Mouse (Mus musculus): ENCODE measurements around the gene Traf7. TPM values are rescaled to one million over a fixed set of nuclear protein-coding genes. Genes with fewer than 3 reads are reported as not detected.

Gene Traf7
- polyA plus RNA-seq, 1 experiment, result 112 TPM

DNA sequence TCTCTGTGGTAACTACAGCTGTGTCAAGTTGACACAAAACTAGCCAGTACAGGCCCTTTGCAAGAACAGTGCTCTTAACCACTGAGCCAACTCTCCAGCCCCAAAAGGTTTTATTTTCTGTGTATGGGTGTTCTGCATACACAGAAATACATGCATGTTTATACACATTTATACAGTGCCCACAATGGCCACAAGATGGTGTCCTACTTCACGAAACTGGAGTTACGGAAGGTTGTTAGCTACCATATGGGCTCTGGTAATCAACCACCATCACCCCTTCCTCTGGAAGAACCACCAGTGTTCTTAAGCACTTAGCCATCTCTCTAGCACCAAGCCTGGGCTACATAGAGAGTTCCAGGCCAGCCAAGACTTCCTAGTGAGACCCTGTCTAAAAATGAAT is 66.2 kb downstream of the Traf7 start:
- no peaks in the 10 kb centered on the region for H3K79me2 ChIP-seq (ENCODE audit: control insufficient read depth, insufficient read depth)
- H3K4me3 ChIP-seq, result no peak overlapping the region
- no peaks in the 10 kb centered on the region for H3K36me3 ChIP-seq (ENCODE audit: control insufficient read depth, insufficient read depth)
- no peaks in the 10 kb centered on the region for H3K27me3 ChIP-seq (ENCODE audit: control insufficient read depth, insufficient read depth, insufficient read length)
- H3ac ChIP-seq (ENCODE audit: control insufficient read depth, insufficient read length), result no peak overlapping the region
- H3K4me2 ChIP-seq (ENCODE audit: low read depth), result no peak overlapping the region
- TF ChIP-seq REST (IDR thresholded peaks at IDR 0.05; ENCODE audit: insufficient read depth, insufficient read length), result no peak
- TF ChIP-seq POLR2AphosphoS2 (IDR thresholded peaks at IDR 0.05; ENCODE audit: insufficient read length, low read depth), result no peak
- TF ChIP-seq MYOG (IDR thresholded peaks at IDR 0.05; ENCODE audit: control insufficient read depth in 1 of 3, insufficient read depth in 1 of 3, insufficient read length in 2 of 3, low read depth in 2 of 3), result no peak
- TF ChIP-seq MAX (IDR thresholded peaks at IDR 0.05; ENCODE audit: low read depth), result no peak
- TF ChIP-seq SRF (IDR thresholded peaks at IDR 0.05; ENCODE audit: control insufficient read depth, insufficient read length, low read depth), result no peak
- TF ChIP-seq MYOD1 (IDR thresholded peaks at IDR 0.05; ENCODE audit: control insufficient read depth in 1 of 3, insufficient read length in 2 of 3, low read depth in 2 of 3), result no peak
- no peak for TF ChIP-seq TCF12 (IDR thresholded peaks at IDR 0.05; ENCODE audit: insufficient read depth, poor library complexity, severe bottlenecking)

Other genes starting within 250 kb of the Traf7 start
- not detected for gene Abca17, start 176.9 kb downstream of the Traf7 start, polyA plus RNA-seq (2012; fragmentation: generic; extraction: Trizol)
- 1.4 TPM for gene Abca3, start 176.0 kb downstream of the Traf7 start, polyA plus RNA-seq (2012; fragmentation: generic; extraction: Trizol)
- gene Rnps1, start 113.4 kb downstream of the Traf7 start, polyA plus RNA-seq (2012; fragmentation: generic; extraction: Trizol), result 53.7 TPM
- 52.6 TPM for gene Eci1, start 101.3 kb downstream of the Traf7 start, polyA plus RNA-seq (2012; fragmentation: generic; extraction: Trizol)
- gene Dnase1l2, start 84.8 kb downstream of the Traf7 start, polyA plus RNA-seq (2012; fragmentation: generic; extraction: Trizol), result 1.0 TPM
- gene E4f1, start 57.6 kb downstream of the Traf7 start, polyA plus RNA-seq (2012; fragmentation: generic; extraction: Trizol), result 18.7 TPM
- gene Pgp, start 57.5 kb downstream of the Traf7 start, polyA plus RNA-seq (2012; fragmentation: generic; extraction: Trizol), result 53.7 TPM
- gene Bricd5, start 54.1 kb downstream of the Traf7 start, polyA plus RNA-seq (2012; fragmentation: generic; extraction: Trizol), result 0.53 TPM
- 16.5 TPM for gene Mlst8, start 48.9 kb downstream of the Traf7 start, polyA plus RNA-seq (2012; fragmentation: generic; extraction: Trizol)
- 0.16 TPM for gene Caskin1, start 39.3 kb downstream of the Traf7 start, polyA plus RNA-seq (2012; fragmentation: generic; extraction: Trizol)
- 0.35 TPM for gene Rab26, start 6.3 kb upstream of the Traf7 start, polyA plus RNA-seq (2012; fragmentation: generic; extraction: Trizol)
- gene Pkd1, start 21.9 kb upstream of the Traf7 start, polyA plus RNA-seq (2012; fragmentation: generic; extraction: Trizol), result 47.2 TPM
- 49.5 TPM for gene Tsc2, start 104.7 kb upstream of the Traf7 start, polyA plus RNA-seq (2012; fragmentation: generic; extraction: Trizol)
- 20.2 TPM for gene Nthl1, start 104.7 kb upstream of the Traf7 start, polyA plus RNA-seq (2012; fragmentation: generic; extraction: Trizol)
- 19.1 TPM for gene Slc9a3r2, start 122.4 kb upstream of the Traf7 start, polyA plus RNA-seq (2012; fragmentation: generic; extraction: Trizol)
- gene Npw, start 130.5 kb upstream of the Traf7 start, polyA plus RNA-seq (2012; fragmentation: generic; extraction: Trizol), result not detected
- gene Zfp598, start 141.7 kb upstream of the Traf7 start, polyA plus RNA-seq (2012; fragmentation: generic; extraction: Trizol), result 49.7 TPM
- 0.29 TPM for gene Syngr3, start 162.0 kb upstream of the Traf7 start, polyA plus RNA-seq (2012; fragmentation: generic; extraction: Trizol)
- gene Gfer, start 168.2 kb upstream of the Traf7 start, polyA plus RNA-seq (2012; fragmentation: generic; extraction: Trizol), result 47.7 TPM
- gene Noxo1, start 168.3 kb upstream of the Traf7 start, polyA plus RNA-seq (2012; fragmentation: generic; extraction: Trizol), result 0.54 TPM
- gene Tbl3, start 179.7 kb upstream of the Traf7 start, polyA plus RNA-seq (2012; fragmentation: generic; extraction: Trizol), result 66.6 TPM
- gene Rnf151, start 190.1 kb upstream of the Traf7 start, polyA plus RNA-seq (2012; fragmentation: generic; extraction: Trizol), result 0.36 TPM
- 178 TPM for gene Rps2, start 190.2 kb upstream of the Traf7 start, polyA plus RNA-seq (2012; fragmentation: generic; extraction: Trizol)
- gene Ndufb10, start 196.5 kb upstream of the Traf7 start, polyA plus RNA-seq (2012; fragmentation: generic; extraction: Trizol), result 547 TPM
- 1.7 TPM for gene Rpl3l, start 199.9 kb upstream of the Traf7 start, polyA plus RNA-seq (2012; fragmentation: generic; extraction: Trizol)
- 73.9 TPM for gene Msrb1, start 208.7 kb upstream of the Traf7 start, polyA plus RNA-seq (2012; fragmentation: generic; extraction: Trizol)
- not detected for gene Hs3st6, start 225.1 kb upstream of the Traf7 start, polyA plus RNA-seq (2012; fragmentation: generic; extraction: Trizol)

Measured in myocyte (in vitro differentiated cells).